Mouse (Mus musculus): Measurements from ENCODE around the gene Foxn3.

Foxn3 gene

DNA sequence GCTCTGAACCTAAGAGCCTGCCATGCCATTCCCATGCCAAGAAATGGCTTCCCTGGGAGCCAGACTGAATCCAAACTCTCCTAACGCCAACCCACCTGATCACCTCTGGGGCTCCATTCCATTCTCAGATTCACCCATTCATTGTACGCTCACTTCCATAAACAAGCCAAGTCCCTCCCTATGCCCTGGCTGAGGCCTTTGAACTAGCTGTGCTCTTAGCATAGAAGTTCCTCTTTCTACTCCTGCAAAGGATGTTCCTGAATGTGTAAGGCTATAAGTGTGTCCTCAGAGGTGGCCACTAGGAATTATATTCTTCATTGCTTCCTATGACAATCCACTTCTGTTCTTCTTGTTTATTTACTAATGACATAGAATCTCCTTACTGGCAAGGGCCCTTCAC lies 40.5 kb downstream of the Foxn3 start:
- no peak for DNase-seq (ENCODE audit: low read depth, low spot score)

DNA sequence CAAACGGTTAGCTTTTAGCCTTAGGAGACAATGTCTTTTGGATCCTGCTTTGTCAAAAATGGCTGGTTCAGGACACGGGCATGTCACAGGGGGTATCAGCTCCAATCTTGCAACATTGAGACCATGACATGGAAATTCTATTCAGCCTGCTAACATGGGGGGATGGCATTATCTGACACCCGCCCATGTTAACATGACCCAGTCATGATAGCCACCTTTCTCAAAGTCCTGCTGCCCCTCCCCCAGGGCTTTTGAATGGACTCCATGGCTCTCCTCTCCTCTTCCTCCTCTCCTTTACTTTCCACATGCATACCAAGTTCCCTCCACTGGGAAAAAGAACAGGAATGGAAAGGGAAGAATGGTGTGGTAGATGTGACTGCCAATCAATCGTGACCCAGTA lies 43.5 kb downstream of the Foxn3 start:
- DNase-seq (ENCODE audit: low read depth, low spot score), result no peak

DNA sequence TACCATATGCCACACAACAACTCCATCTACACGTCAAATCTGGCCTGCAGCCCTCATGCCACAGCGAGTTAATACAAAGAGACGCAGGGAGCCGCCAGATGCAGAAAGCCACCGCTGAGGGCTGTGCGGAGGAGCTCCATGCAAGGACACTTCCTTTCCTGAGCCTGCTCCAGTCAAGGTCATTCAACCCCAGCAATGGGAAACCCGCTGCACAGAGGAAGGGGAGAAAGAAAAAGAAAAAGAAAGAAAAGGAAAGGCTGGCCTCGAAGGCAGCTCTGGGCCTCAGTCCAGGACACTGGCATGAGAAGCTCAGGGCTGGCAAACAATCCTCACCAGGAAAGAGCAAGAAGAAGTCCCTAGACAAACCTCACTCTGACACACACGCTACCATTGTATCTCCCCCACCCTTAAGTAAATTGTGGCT lies 44.2 kb downstream of the Foxn3 start:
- DNase-seq (ENCODE audit: low read depth, low spot score), result no peak

DNA sequence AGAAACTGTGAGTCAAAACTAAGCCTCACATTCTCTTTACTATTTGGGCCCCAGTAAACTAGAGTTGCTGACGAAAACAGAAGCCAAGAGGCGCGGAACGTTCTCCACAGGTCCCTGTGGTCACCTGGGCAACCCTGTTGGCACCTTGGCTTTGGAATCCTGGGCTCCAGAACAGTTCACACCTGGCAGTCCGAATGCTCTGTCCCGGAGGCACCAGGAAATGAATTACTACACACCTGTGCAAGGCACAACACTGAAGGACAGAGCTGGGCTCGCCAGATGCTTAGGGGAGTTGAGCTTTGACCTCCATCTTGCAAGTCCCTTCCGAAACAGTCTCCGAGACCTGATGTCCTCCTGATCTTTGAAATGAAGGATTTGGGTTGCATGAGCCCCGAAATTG lies 44.7 kb downstream of the Foxn3 start:
- no peak for DNase-seq (ENCODE audit: low read depth, low spot score)

DNA sequence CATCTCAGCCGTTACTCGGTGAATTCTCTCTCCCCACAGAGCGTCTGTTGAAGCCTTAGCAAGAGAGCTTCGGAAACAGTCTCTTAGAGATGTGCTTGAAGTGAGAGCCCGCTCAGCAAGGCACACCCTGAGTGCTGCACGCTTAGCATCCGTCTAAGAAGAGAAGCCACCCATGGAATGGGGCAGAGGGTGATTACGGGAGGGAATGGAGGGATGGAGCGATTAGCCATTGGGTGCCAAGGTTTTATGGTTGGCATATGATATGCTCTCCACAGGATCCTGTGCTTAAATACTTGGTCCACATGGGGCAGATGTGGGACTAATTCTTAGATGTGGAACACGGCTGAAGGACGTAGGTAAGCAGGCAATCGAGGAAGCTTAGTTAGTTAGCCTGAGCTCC lies 45.3 kb downstream of the Foxn3 start:
- no peak for DNase-seq (ENCODE audit: low read depth, low spot score)

DNA sequence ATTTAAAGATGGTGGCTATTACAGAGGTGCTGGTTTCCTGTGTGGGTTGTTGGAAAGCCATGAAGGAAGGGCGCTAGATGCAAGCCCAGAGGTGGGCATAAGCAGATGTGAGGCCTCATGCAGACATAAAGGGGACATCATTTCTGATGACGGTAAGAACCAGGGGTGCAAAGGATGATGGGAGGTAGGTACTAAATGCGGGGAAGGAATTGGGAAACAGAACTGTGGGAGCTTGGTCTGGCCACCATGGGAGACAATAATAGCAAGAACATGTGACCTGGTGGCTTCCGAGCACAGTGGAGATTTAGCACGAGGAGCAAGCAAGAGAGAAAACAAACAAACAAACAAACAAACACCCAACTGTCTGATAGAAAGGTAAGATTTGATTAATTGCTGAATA lies 46.1 kb downstream of the Foxn3 start:
- DNase-seq (ENCODE audit: low read depth, low spot score), result no peak

DNA sequence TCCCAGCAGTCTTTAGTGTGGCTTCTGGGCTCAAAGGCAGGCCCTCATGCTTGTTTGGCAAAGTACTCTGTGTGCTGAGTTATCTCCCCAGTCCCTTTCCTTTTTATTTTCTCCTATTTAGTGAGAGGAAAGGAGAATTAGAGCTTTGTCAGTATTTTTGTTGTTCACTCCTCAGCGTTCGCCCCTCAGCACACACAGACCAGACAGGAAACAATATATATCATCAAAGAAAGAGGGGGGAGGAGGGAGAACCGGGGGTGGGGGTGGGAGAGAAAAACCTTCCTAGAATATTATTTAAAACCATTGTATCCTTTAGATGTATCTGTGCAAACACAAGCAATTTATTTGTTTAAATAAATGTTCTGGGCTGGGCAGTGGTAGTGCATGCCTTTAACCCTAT lies 47.9 kb downstream of the Foxn3 start:
- DNase-seq (ENCODE audit: low read depth, low spot score), result no peak

DNA sequence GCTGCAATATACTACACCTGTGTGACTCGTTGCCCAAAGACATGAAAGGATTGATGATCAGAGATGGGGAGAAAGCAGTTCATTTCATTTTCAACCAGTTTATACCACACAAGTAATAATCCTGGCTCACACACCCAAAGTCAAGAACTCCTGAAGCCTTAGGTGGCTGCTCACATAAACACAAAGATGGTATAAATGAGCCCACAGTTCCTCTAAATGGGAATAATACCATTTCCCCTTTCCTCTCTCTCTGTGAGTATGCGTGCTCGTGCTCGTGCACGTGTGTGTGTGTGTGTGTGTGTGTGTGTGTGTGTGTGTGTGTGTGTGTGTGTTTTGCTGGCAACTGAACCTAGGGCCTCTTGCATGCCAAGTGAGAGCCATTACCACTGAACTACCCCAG lies 51.7 kb downstream of the Foxn3 start:
- DNase-seq (ENCODE audit: low read depth, low spot score), result no peak

DNA sequence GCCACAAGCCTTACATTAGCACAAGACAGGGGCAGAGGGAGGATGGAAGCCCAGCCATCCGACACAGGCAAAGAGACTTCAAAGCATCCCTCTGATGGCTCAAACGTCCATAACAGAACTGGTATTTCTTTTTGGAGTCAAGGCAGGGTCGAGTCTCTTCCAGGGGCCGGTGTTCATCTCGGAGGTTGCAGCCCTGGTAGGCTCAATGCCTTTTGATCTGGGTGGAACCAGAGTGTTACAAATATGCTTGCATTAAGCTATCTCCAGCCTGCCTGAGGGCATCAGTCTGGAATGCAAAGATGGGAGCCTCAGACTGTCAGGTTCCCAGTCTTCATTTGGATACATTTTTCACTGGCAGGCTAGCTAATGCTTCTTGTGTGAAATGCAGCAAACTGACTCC lies 52.6 kb downstream of the Foxn3 start:
- no peak for DNase-seq (ENCODE audit: low read depth, low spot score)

DNA sequence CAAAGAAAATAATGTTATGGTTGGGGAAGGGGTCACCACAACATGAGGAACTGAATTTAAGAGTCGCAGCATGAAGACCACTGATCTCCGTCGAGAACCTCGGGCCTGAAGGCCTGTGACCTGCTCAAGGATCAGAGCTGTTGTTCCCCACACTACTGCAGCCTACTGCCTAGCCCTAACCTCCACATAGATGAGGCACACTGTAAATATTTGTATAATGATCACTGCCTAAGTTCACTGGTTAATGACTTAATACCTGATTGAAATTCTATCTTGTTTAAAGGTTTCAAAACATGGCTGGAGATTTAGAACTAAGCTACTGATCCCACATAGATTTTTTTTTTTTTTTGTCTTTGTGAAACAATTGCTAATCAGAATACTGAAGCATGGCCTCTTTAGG lies 61.2 kb downstream of the Foxn3 start:
- no peak for DNase-seq (ENCODE audit: low read depth, low spot score)

DNA sequence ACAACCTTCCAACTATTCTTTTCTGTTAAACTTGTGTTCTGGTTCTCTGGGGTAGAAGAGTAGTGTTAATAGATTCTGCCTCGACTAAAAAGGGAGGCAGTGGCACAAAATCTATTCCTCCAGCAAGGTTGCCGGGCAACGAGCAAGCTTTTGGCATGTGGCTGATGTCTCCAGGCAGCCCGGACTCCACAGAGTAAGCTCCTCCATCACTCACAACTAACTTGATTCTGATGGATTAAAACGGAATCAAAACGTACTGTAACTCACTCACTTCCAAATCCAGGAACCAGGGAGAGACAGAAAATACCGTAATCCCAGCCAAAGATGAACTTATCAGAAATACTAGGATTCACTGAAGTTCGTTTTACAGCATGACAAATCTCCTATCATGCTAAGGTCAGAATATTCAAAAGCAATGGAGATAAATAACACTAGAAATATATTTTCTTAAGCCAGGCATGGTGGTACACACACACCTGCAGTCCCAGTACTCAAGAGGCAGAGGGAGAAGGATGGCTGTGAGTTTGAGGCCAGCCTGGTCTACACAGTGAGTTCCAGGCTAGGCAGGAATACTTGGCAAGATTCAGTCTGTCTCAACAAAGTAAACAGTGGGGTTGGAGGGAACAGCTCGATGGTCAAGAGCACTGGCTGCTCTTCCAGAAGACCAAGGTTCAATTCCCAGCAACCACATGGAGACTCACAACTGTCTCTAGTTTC lies 64.2 kb downstream of the Foxn3 start:
- no peak for DNase-seq (ENCODE audit: low read depth, low spot score)

DNA sequence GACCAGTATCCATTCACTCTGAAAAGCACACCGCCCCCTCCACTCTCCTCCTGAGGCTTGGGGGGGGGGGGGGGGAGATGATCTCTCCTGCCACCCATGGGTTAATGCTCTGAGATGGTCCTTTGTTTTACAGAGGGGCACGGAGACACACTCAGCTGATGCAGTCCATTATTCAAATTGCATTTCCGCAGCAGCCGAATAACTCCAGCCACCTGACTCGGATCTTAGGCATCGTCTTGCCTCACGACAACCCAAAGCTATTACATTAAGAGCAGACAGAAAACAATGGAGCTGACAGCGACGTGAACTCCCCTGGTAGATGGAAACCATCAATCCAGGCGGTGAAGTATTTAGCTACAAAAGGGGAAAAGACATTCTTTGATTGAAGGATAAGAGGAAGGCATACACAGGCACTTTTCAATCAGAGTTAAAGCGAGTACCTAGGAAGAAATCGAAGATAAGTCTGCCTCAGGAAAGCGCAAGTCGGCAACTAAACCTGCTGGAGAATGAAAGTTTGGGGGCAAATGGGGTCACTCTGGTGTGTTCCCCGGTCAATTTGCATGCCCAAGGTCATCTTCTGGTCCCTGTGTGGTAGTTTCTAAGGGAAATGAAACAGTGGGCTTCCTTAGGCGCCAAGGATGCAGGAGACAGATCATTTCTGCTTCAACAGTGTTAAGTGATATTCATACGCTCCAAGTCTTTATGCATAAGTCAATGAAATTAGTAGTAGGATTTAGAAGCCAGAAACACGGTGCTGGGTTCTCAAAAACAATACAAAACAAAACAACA lies 65.0 kb downstream of the Foxn3 start:
- no peak for DNase-seq (ENCODE audit: low read depth, low spot score)

DNA sequence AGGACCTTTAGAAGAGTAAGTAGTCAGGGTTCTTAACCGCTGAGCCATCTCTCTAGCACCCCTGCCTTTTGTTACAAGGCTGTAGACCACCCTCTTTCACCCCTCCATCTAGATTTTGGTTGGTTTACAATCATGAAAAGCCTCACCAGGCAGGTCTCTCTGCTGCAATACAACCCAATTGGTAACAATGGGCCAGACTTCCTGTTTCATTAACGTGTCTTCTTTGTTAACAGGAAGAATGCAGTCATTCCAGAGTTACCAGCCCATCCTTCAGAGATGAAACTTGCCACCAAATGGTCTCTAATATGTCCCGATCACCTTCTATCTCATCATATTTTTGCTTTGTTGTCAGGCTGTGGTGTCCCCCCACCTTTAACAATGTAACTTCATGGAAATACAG lies 66.4 kb downstream of the Foxn3 start:
- no peak for DNase-seq (ENCODE audit: low read depth, low spot score)

DNA sequence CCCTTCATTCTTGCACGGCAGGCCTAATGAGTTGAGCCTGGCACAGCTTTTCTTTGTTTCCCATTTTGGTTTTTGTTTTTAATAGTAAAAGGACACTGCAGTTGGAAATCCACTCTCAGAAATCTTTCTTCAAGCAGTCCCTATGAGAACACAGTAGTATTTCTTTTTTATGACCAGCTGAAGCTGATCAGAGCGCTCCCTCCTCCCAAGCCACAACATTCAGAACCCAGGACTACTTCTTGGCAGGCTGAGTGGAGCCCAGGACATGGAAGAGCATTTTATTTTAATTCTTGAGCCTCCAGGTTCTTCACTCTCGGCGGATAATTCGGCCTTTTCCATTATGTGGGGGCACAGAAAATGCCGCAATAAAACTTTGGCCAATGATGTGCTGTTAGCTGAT lies 73.2 kb downstream of the Foxn3 start:
- DNase-seq (ENCODE audit: low read depth, low spot score), result no peak

DNA sequence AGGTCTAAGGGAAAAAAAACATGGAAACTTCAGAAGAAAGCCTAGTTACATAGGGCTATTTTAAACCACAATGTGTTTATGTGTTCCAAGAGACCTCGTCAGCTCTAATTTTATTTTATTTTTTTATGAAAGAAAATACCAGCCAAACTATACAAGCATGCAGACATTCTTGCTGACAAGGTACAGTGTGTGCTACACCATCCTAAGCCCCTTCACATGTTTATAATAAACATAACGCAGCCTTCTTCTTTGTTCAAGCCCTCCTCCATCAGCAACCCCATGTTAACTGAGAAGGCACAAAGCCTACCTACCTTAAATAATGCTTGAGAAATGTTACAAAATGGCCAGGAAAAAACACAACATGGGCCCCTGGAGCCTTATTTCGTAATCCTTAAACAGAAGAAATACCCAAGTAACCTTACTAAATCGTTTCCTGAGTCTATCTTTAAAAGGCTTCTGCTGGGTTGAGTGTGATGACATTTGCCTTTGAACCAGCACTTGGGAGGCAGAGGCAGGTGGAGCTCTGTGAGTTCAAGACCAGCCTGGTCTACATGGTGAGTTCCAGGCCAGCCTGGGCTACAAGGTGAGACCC lies 74.3 kb downstream of the Foxn3 start:
- no peak for DNase-seq (ENCODE audit: low read depth, low spot score)

DNA sequence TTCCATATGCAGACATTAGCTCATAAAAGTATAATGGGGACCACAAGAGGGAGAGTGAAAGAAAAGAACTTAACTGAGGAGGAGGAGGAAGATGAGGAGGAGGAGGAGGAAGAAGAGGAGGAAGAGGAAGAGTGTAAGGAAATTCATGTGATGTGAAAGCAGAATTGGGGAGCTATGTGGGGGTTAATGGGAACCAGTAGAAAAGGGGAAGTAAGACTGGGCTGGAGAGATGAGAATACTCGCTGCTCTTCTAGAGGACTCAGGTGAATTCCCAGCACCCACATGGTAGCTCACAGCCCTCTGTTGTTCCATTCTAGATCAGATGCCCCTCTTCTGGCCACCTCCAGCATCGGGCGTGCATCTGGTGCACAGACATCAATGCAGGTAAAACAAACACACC lies 83.0 kb downstream of the Foxn3 start:
- no peak for DNase-seq (ENCODE audit: low read depth, low spot score)

DNA sequence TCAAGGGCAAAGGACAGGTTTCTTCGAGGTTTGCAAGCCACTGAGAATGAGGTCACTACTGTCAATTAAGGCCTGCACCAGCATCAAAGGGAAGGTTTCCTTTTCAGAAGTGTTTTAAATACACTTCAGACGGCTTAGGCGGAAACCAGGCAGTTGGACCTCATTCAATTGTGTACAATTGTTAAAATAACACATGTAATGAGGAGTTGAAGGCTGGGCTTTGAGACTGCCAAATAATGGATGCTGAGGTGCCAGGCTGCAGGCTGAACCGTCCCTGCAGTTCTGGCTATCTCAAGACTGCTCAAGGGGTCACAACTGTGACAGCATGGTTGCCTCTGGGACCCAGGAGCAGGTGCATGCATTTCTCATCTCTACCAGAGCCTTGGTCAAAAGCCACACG lies 89.2 kb downstream of the Foxn3 start:
- no peak for DNase-seq (ENCODE audit: low read depth, low spot score)

DNA sequence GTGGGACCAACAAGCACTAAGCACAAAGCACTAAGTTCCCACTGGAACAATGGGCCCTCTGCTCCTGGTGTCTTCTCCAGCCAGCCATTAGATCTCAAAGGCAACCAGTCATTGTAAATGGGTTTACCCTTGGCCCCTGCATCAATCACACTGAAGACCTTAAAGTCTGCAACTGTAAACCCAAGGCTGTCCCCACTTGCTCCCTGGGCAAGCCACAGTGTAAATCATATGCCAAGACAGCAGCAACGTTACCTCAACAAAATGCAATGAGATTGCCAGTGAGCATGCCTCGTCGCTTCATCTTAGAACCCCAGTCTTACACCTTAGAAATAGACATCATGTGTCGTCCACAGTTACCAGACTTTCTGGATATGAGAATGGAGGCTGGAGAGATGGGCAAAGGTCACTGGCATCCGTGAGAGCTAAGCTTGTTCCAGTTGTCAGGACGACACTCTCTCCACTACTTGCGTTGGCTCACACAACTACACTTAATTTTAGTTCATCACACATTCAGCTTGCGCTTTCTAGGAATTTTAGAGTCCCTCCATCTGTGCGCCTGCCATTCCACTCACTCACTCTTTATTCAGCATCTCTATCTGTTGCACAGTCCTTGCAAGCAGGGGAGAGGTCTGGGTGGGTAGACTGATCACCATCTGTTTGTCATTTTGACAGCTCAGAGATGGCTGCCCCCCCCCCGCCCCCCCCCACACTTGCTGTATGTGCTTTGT lies 89.8 kb downstream of the Foxn3 start:
- no peak for DNase-seq (ENCODE audit: low read depth, low spot score)

DNA sequence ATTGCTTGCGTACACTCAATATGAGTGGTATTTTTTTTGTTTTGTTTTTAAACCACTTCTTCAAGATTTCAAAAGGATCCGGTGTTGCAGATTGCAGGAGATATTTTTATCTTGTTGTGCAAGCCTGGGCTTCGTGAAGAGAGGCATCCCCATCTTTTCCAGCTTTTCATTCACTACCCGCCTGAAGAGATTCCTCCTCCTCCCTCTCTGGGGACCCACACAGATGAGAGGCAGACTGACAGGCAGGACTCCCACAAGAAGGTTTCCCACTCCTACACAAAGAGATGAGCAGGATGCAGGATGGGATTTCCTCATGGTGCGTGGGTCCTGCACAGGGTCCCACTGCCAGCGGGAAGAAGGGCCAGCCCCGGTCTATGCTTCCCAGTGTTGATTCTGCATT lies 92.0 kb downstream of the Foxn3 start:
- DNase-seq (ENCODE audit: low read depth, low spot score), result no peak

DNA sequence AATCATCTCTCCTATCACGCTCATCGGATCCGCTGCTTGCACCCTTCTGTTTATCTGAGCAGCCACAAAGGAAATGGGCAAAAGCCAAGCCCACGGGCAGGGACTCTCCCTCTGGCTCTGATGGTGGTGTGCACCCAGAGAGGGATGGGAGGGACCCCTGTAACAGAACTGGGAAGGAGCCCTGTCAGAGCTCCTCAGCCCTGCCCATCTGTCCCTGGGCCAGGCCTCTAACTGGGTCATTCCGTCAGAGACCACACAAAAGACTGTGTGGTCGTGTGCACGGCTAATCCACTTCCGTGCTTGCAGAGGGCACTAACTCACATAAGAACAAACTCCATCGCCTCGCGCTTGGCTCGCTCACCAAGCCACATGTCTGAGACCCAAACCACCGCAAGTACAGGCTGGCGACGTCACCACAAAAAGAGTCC lies 95.5 kb downstream of the Foxn3 start:
- DNase-seq (ENCODE audit: low read depth, low spot score), result no peak

DNA sequence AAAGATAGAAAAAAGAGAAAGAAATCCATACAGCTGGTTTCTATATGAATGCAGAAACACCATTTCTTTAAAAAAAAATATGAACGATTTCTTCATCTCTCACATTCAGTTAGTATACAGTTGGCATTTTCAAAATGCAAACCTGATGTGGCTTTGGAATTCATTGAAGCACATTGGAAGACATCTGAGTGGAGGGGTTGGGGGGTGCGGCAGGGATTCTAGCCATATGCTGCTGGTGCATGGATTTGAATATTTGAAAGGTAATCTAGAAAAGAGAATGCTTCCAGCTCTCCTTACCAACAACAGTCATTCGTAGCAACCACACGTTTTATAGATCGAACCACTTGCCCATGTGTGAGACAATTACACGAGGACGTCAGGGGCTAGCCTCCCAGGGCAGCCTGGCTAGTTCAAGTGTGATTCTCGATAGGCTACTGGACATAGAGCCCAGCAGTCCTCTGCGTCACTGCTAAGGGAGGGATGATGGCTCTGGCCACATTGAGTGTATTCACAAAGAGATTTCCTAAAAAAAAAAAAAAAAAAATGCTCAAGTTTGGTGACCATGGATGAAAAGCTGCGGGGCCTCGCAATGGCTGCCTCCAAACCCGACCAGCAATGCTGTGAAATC lies 96.0 kb downstream of the Foxn3 start:
- no peak for DNase-seq (ENCODE audit: low read depth, low spot score)

DNA sequence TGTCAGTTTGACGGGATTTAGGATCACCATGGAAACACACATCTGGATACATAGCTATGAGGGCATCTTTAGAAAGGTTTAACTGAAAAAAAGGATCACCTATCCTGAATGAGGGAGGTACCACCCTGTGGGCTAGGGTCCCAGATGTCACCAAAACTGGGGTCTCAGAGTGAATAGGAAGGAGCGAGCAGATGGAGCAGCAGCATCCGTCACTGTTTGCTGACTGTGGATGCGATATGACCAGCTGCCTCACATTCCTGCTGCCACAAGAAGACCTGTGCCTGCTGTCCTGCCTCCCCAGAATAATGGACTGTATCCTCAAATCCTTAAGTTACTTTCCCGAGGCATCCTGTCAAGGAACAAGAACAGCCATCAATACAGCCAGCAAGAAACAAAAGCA lies 97.0 kb downstream of the Foxn3 start:
- DNase-seq (ENCODE audit: low read depth, low spot score), result no peak

All from WW6 (cell line).